Mouse (Mus musculus): ENCODE measurements around the gene Mmd. TPM values are rescaled to one million over a fixed set of nuclear protein-coding genes. Genes with fewer than 3 reads are reported as not detected.

The Mmd gene
- polyA plus RNA-seq, 1 experiment from 2014 or later, result 92.5 TPM

Other genes with a start within 250 kb of the Mmd start
- 2.5 and 2.6 TPM in 2 replicates for gene Pctp, start 246.6 kb upstream of the Mmd start, polyA plus RNA-seq (2015; fragmentation: Nextera tagmentation; extraction: Ambion mirVana)
- gene Tmem100, start 219.1 kb upstream of the Mmd start, polyA plus RNA-seq (2015; fragmentation: Nextera tagmentation; extraction: Ambion mirVana), result 5.6 and 6.9 TPM in 2 replicates
- 25.4 and 25.5 TPM in 2 replicates for gene Gm45716, start 61.8 kb upstream of the Mmd start, polyA plus RNA-seq (2015; fragmentation: Nextera tagmentation; extraction: Ambion mirVana)
- gene Hlf, start 141.4 kb downstream of the Mmd start, polyA plus RNA-seq (2015; fragmentation: Nextera tagmentation; extraction: Ambion mirVana), result 4.1 and 4.4 TPM in 2 replicates

Data from midbrain, embryonic 13.5 days (tissue).